Mouse (Mus musculus): ENCODE data around the gene Mtus2. TPM values are rescaled to one million over a fixed set of nuclear protein-coding genes. Genes with fewer than 3 reads are reported as not detected.

Mtus2 gene
- total and polyA plus RNA-seq, 3 experiments: 0.08 TPM; not detected in 2

GRCm38 (mm10) chr5:148251847-148252246, 294.7 kb downstream of the Mtus2 start:
- H3K9me3 ChIP-seq (replicated peaks; ENCODE audit: insufficient read depth, low read length): no peaks in the 10 kb centered on the region
- no peaks in the 10 kb centered on the region for H3K79me2 ChIP-seq (ENCODE audit: control insufficient read depth, insufficient read depth, low read length, poor library complexity)
- H3K4me1 ChIP-seq (ENCODE audit: control insufficient read depth in 1 of 2, insufficient read depth in 2 of 2, low read length in 2 of 2): no peaks in the 10 kb centered on the region
- H3K36me3 ChIP-seq (ENCODE audit: control insufficient read depth in 1 of 2, insufficient read depth in 2 of 2, low read length in 2 of 2): no peaks in the 10 kb centered on the region
- H3K4me3 ChIP-seq (ENCODE audit: control insufficient read depth in 1 of 2, insufficient read depth in 1 of 2, low read depth in 2 of 2, low read length in 2 of 2): no peak overlapping the region
- TF ChIP-seq MYC (IDR thresholded peaks at IDR 0.05; ENCODE audit: low read depth, low read length): no peak
- no peak for TF ChIP-seq TAL1 (IDR thresholded peaks at IDR 0.05; ENCODE audit: low read length)
- TF ChIP-seq E2F4 (IDR thresholded peaks at IDR 0.05; ENCODE audit: borderline replicate concordance, low read depth, low read length): no peak
- TF ChIP-seq NELFE (IDR thresholded peaks at IDR 0.05; ENCODE audit: low read depth, low read length): no peak
- no peak for TF ChIP-seq POLR2A (IDR thresholded peaks at IDR 0.05; ENCODE audit: control insufficient read depth in 1 of 2, insufficient read depth in 1 of 2, low read depth in 1 of 2, low read length in 2 of 2, poor library complexity in 1 of 2)
- no peak for TF ChIP-seq JUND (IDR thresholded peaks at IDR 0.05; ENCODE audit: low read depth, low read length)
- no peak for TF ChIP-seq MAZ (IDR thresholded peaks at IDR 0.05; ENCODE audit: low read depth, low read length)
- TF ChIP-seq ZMIZ1 (IDR thresholded peaks at IDR 0.05; ENCODE audit: low read depth, low read length): no peak
- TF ChIP-seq TCF12 (IDR thresholded peaks at IDR 0.05; ENCODE audit: low read depth, low read length): no peak
- TF ChIP-seq NRF1 (IDR thresholded peaks at IDR 0.05; ENCODE audit: insufficient read depth, low read depth, low read length, poor library complexity, severe bottlenecking): no peak
- no peak overlapping the region for H3K27ac ChIP-seq (ENCODE audit: control insufficient read depth, low read depth, low read length)
- no peak for DNase-seq (ENCODE audit: low read depth, low spot score)
- H3K27me3 ChIP-seq (ENCODE audit: control insufficient read depth in 1 of 2, insufficient read depth in 2 of 2, low read length in 2 of 2): no peaks in the 10 kb centered on the region
- H3K9ac ChIP-seq (ENCODE audit: control insufficient read depth, low read depth, low read length, poor library complexity, severe bottlenecking): no peak overlapping the region

DNA sequence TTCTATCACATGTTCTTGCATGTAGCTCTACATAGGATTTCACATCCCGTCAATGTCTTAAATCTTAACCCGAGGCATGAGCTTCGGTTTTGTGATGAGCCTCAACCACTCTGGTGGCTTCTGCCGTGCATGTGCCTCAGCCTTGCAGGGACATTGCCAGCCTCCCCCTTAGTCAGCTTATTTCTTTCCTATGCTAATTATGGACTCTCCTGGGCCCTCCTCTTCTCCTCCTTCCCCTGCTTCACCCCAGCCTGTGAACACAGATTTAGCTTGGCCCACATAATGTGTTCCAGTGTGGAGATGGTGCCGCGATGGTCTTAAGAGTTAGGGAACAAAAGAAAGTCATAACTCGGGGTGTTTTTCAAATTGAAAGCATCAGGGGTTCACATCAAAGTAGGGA, 304.9 kb downstream of the Mtus2 start:
- Histone ChIP-seq H3K27ac (ENCODE audit: control insufficient read depth, low read depth, low read length) (no peak overlapping the region), H3K36me3 (ENCODE audit: control insufficient read depth in 1 of 2, insufficient read depth in 2 of 2, low read length in 2 of 2) (no peaks in the 10 kb centered on the region), H3K4me1 (ENCODE audit: control insufficient read depth in 1 of 2, insufficient read depth in 2 of 2, low read length in 2 of 2) (no peaks in the 10 kb centered on the region), H3K4me3 (ENCODE audit: control insufficient read depth in 1 of 2, insufficient read depth in 1 of 2, low read depth in 2 of 2, low read length in 2 of 2) (no peak overlapping the region), H3K79me2 (ENCODE audit: control insufficient read depth, insufficient read depth, low read length, poor library complexity) (no peaks in the 10 kb centered on the region), H3K27me3 (ENCODE audit: control insufficient read depth in 1 of 2, insufficient read depth in 2 of 2, low read length in 2 of 2) (no peaks in the 10 kb centered on the region), H3K9ac (ENCODE audit: control insufficient read depth, low read depth, low read length, poor library complexity, severe bottlenecking) (no peak overlapping the region), H3K9me3 (replicated peaks; ENCODE audit: insufficient read depth, low read length) (no peaks in the 10 kb centered on the region)
- TF ChIP-seq RCOR1 (IDR thresholded peaks at IDR 0.05; ENCODE audit: low read depth, low read length) (no peak), MXI1 (IDR thresholded peaks at IDR 0.05; ENCODE audit: low read depth, low read length) (no peak), GABPA (IDR thresholded peaks at IDR 0.05; ENCODE audit: low read depth, low read length) (no peak), MYC (IDR thresholded peaks at IDR 0.05; ENCODE audit: low read depth, low read length) (no peak), BHLHE40 (IDR thresholded peaks at IDR 0.05; ENCODE audit: borderline replicate concordance, low read depth, low read length) (no peak), CHD2 (IDR thresholded peaks at IDR 0.05; ENCODE audit: low read length) (no peak), ETS1 (IDR thresholded peaks at IDR 0.05; ENCODE audit: low read depth, low read length) (no peak), POLR2AphosphoS2 (IDR thresholded peaks at IDR 0.05; ENCODE audit: low read length) (no peak), NRF1 (IDR thresholded peaks at IDR 0.05; ENCODE audit: insufficient read depth, low read depth, low read length, poor library complexity, severe bottlenecking) (no peak), TAL1 (IDR thresholded peaks at IDR 0.05; ENCODE audit: low read length) (no peak), MAFK (IDR thresholded peaks at IDR 0.05; ENCODE audit: borderline replicate concordance, low read depth, low read length) (no peak), TCF12 (IDR thresholded peaks at IDR 0.05; ENCODE audit: low read depth, low read length) (no peak), ZNF384 (IDR thresholded peaks at IDR 0.05; ENCODE audit: low read depth, low read length) (no peak), E2F4 (IDR thresholded peaks at IDR 0.05; ENCODE audit: borderline replicate concordance, low read depth, low read length) (no peak), MAZ (IDR thresholded peaks at IDR 0.05; ENCODE audit: low read depth, low read length) (no peak), UBTF (IDR thresholded peaks at IDR 0.05; ENCODE audit: borderline replicate concordance, insufficient read depth, low read depth, low read length) (no peak), POLR2AphosphoS5 (IDR thresholded peaks at IDR 0.05; ENCODE audit: borderline replicate concordance, low read depth, low read length) (no peak)
- DNase-seq (ENCODE audit: low read depth, low spot score): no peak
